Mouse (Mus musculus): Measurements from ENCODE around the gene Tyrobp. TPM values are rescaled to one million over a fixed set of nuclear protein-coding genes. Genes with fewer than 3 reads are reported as not detected.

The Tyrobp gene
- total RNA-seq, 2 experiments from 2014 or later, result 270 to 703 TPM

DNA sequence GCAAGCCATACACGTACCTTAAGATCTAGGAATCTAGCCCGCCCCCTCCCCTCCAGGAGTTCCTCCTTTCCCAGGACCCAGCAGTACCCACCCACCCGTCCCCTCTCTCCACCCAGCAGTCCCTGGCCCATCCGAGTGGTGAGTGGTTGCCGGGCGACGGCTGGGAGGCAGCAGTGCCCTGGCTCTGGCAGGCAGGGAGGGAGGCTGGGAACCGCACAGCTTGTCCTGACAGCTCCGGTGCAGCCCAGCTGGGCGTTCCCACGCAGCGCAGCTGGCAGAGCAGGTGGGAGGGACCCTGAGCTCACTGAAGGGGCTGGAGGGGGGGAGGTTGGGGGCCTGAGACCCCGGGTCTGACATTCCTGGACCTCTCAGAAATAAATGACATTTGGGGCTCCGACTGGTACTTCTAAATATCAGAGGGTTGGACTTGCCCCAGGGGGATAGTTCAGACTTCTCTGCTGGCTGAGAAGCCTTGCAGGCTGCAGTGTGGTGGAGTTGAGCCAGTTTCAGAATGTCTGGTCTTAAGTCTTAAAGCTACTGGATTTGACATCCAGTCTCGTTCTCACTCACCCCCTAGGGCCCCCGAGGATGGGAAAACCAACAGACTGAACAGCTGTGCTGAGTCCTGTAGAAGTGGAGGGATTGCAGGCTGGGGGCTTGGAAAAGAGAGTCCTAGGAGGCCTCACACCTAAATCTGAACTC is 44.2 kb downstream of the Tyrobp start, which contains the start of the genes Kirrel2 and Nphs1:
Kirrel2 (minus strand) TSS at position 62 of the 702 bp plus-strand sequence.
Nphs1 (plus strand) TSS at position 687 of the 702 bp plus-strand sequence.
- no peak for ATAC-seq (replicated peaks; ENCODE audit: poor library complexity, severe bottlenecking)

DNA sequence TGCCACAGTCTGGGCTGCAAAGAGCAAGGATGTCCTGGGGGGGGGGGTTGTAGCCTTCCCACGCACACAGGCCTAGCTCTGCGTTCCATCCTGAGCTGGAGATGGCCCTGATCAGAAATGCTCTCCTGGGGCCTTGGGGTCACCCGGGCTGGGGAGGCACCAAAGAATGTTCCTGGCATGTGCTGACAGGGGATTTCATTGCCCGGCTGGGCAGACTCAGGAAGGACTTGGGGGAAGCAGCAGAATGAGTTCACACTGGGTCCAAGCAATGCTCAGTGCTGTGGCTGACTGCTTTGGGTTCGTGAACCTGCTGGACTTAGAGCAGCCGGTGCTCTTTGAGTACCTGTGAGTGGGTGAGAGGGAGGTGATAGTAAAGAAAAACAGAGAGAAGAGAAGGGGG is 45.9 kb downstream of the Tyrobp start:
- ATAC-seq (replicated peaks; ENCODE audit: poor library complexity, severe bottlenecking), result no peak

DNA sequence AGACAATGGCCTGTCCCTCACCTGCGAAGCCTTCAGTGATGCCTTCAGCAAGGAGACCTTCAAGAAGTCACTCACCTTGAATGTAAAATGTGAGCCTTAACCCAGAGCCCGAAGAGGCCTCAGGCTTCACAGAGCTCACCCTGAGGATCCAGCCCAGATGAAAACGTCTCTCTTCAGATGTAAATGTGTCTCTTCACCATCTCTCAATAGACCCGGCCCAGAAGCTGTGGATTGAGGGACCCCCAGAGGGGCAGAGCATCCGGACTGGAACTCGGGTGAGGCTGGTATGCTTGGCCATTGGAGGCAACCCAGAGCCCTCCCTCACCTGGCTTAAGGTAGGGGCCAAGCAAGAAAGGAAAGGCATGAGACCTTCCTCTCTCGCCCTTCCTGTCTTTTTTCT is 50.0 kb downstream of the Tyrobp start:
- no peak for ATAC-seq (replicated peaks; ENCODE audit: poor library complexity, severe bottlenecking)

DNA sequence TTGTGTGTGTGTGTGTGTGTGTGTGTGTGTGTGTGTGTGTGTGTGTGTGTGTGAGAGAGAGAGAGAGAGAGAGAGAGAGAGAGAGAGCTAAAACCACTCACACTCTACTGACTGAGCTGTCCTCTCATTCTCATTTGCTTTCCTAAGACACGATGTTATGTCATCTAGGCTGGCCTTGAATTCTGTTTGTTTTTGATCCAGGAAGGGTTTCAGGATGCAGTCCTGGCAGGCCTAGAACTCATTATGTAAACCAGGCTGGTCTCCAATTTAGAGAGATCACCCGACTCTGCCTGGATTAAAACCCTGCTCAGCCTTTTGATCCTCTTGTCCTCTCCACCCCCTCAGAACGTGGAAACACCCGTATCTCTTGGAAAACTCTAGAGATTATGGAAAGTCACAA is 50.4 kb downstream of the Tyrobp start:
- no peak for ATAC-seq (replicated peaks; ENCODE audit: poor library complexity, severe bottlenecking)

DNA sequence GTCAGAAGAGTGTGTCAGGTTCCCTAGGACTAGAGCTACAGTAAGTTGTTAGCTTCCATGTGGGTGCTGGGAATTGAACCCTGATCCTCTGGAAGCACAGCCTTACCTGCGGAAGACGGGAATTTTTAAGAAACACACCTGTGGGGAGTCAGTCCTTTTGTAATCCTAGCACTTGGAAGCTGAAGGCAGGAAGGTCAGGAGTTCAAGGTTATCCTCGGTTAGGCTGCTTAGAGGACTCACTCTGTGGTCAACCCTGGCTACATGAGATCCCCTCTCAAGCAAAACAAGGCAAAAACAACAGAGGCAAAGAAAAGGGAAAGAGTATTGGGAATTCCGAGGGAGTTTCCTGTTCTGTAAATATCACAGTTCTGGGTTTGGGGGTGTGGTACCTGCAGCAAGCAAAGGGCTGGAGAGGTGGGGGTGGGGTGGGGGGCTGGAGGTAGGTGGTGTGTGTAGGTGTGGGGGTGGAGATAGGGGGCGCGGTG is 51.3 kb downstream of the Tyrobp start:
- ATAC-seq (replicated peaks; ENCODE audit: poor library complexity, severe bottlenecking), result no peak

Other genes with a start within 250 kb of the Tyrobp start
Only the 30 nearest of the 34 such genes appear.
- 236 and 240 TPM in 2 replicates for gene Capns1, start 214.9 kb upstream of the Tyrobp start, total RNA-seq (2014; fragmentation: Nextera tagmentation)
- 176 and 196 TPM in 2 replicates for gene Capns1, start 214.9 kb upstream of the Tyrobp start, total RNA-seq (2017)
- 79.3 and 81.3 TPM in 2 replicates for gene Polr2i, start 181.8 kb upstream of the Tyrobp start, total RNA-seq (2014; fragmentation: Nextera tagmentation)
- gene Polr2i, start 181.8 kb upstream of the Tyrobp start, total RNA-seq (2017), result 62.3 and 79.3 TPM in 2 replicates
- 113 and 115 TPM in 2 replicates for gene Tbcb, start 181.5 kb upstream of the Tyrobp start, total RNA-seq (2014; fragmentation: Nextera tagmentation)
- gene Tbcb, start 181.5 kb upstream of the Tyrobp start, total RNA-seq (2017), result 48.2 and 53.7 TPM in 2 replicates
- gene Ovol3, start 178.0 kb upstream of the Tyrobp start, total RNA-seq (2014; fragmentation: Nextera tagmentation), result not detected in 2 replicates
- gene Ovol3, start 178.0 kb upstream of the Tyrobp start, total RNA-seq (2017), result not detected in 2 replicates
- gene Thap8, start 133.7 kb upstream of the Tyrobp start, total RNA-seq (2014; fragmentation: Nextera tagmentation), result not detected in 2 replicates
- gene Thap8, start 133.7 kb upstream of the Tyrobp start, total RNA-seq (2017), result 0.57 TPM in 1 of 2 replicates, not detected in the other
- 21.6 and 29.4 TPM in 2 replicates for gene Wdr62, start 133.3 kb upstream of the Tyrobp start, total RNA-seq (2014; fragmentation: Nextera tagmentation)
- gene Wdr62, start 133.3 kb upstream of the Tyrobp start, total RNA-seq (2017), result 4.0 and 5.8 TPM in 2 replicates
- gene Clip3, start 122.0 kb upstream of the Tyrobp start, total RNA-seq (2014; fragmentation: Nextera tagmentation), result not detected in 2 replicates
- not detected in 2 replicates for gene Clip3, start 122.0 kb upstream of the Tyrobp start, total RNA-seq (2017)
- gene Alkbh6, start 105.0 kb upstream of the Tyrobp start, total RNA-seq (2014; fragmentation: Nextera tagmentation), result 32.6 and 33.3 TPM in 2 replicates
- gene Alkbh6, start 105.0 kb upstream of the Tyrobp start, total RNA-seq (2017), result 30.1 and 35.5 TPM in 2 replicates
- 6.3 and 8.7 TPM in 2 replicates for gene Syne4, start 99.0 kb upstream of the Tyrobp start, total RNA-seq (2014; fragmentation: Nextera tagmentation)
- 0.99 TPM in 1 of 2 replicates, not detected in the other for gene Syne4, start 99.0 kb upstream of the Tyrobp start, total RNA-seq (2017)
- gene E130208F15Rik, start 92.0 kb upstream of the Tyrobp start, total RNA-seq (2014; fragmentation: Nextera tagmentation), result 0.60 TPM in 1 of 2 replicates, not detected in the other
- 1.6 and 2.5 TPM in 2 replicates for gene E130208F15Rik, start 92.0 kb upstream of the Tyrobp start, total RNA-seq (2017)
- 10.5 and 11.8 TPM in 2 replicates for gene Sdhaf1, start 89.9 kb upstream of the Tyrobp start, total RNA-seq (2014; fragmentation: Nextera tagmentation)
- 7.8 and 12.9 TPM in 2 replicates for gene Sdhaf1, start 89.9 kb upstream of the Tyrobp start, total RNA-seq (2017)
- not detected in 2 replicates for gene Lrfn3, start 51.0 kb upstream of the Tyrobp start, total RNA-seq (2014; fragmentation: Nextera tagmentation)
- gene Lrfn3, start 51.0 kb upstream of the Tyrobp start, total RNA-seq (2017), result not detected in 2 replicates
- gene Hcst, start 6.1 kb downstream of the Tyrobp start, total RNA-seq (2014; fragmentation: Nextera tagmentation), result 64.6 and 70.7 TPM in 2 replicates
- gene Hcst, start 6.1 kb downstream of the Tyrobp start, total RNA-seq (2017), result 9.0 and 31.6 TPM in 2 replicates
- 16.0 and 16.3 TPM in 2 replicates for gene Nfkbid, start 8.0 kb downstream of the Tyrobp start, total RNA-seq (2014; fragmentation: Nextera tagmentation)
- gene Nfkbid, start 8.0 kb downstream of the Tyrobp start, total RNA-seq (2017), result 6.8 and 15.1 TPM in 2 replicates
- gene Aplp1, start 31.8 kb downstream of the Tyrobp start, total RNA-seq (2014; fragmentation: Nextera tagmentation), result not detected in 2 replicates
- not detected in 2 replicates for gene Aplp1, start 31.8 kb downstream of the Tyrobp start, total RNA-seq (2017)
- not detected in 2 replicates for gene Kirrel2, start 43.9 kb downstream of the Tyrobp start, total RNA-seq (2014; fragmentation: Nextera tagmentation)
- gene Kirrel2, start 43.9 kb downstream of the Tyrobp start, total RNA-seq (2017), result not detected in 2 replicates
- not detected in 2 replicates for gene Nphs1, start 44.6 kb downstream of the Tyrobp start, total RNA-seq (2014; fragmentation: Nextera tagmentation)
- gene Nphs1, start 44.6 kb downstream of the Tyrobp start, total RNA-seq (2017), result 0.56 and 0.57 TPM in 2 replicates
- 2.2 TPM in 1 of 2 replicates, not detected in the other for gene Prodh2, start 79.9 kb downstream of the Tyrobp start, total RNA-seq (2014; fragmentation: Nextera tagmentation)
- not detected in 2 replicates for gene Prodh2, start 79.9 kb downstream of the Tyrobp start, total RNA-seq (2017)
- 7.0 and 8.6 TPM in 2 replicates for gene Arhgap33, start 121.3 kb downstream of the Tyrobp start, total RNA-seq (2014; fragmentation: Nextera tagmentation)
- gene Arhgap33, start 121.3 kb downstream of the Tyrobp start, total RNA-seq (2017), result 3.7 and 3.8 TPM in 2 replicates
- gene Hspb6, start 138.4 kb downstream of the Tyrobp start, total RNA-seq (2014; fragmentation: Nextera tagmentation), result 3.8 and 14.9 TPM in 2 replicates
- gene Hspb6, start 138.4 kb downstream of the Tyrobp start, total RNA-seq (2017), result 3.6 and 3.9 TPM in 2 replicates
- 7.3 and 15.8 TPM in 2 replicates for gene Proser3, start 138.5 kb downstream of the Tyrobp start, total RNA-seq (2014; fragmentation: Nextera tagmentation)
- 2.8 and 9.2 TPM in 2 replicates for gene Proser3, start 138.5 kb downstream of the Tyrobp start, total RNA-seq (2017)
- gene Lin37, start 146.1 kb downstream of the Tyrobp start, total RNA-seq (2014; fragmentation: Nextera tagmentation), result 45.4 and 96.9 TPM in 2 replicates
- 23.5 and 25.3 TPM in 2 replicates for gene Lin37, start 146.1 kb downstream of the Tyrobp start, total RNA-seq (2017)
- 26.3 and 38.5 TPM in 2 replicates for gene U2af1l4, start 149.5 kb downstream of the Tyrobp start, total RNA-seq (2014; fragmentation: Nextera tagmentation)
- 58.6 and 87.2 TPM in 2 replicates for gene U2af1l4, start 149.5 kb downstream of the Tyrobp start, total RNA-seq (2017)
- 5.2 and 12.5 TPM in 2 replicates for gene Gm49396, start 149.6 kb downstream of the Tyrobp start, total RNA-seq (2014; fragmentation: Nextera tagmentation)
- gene Gm49396, start 149.6 kb downstream of the Tyrobp start, total RNA-seq (2017), result 5.1 and 6.3 TPM in 2 replicates
- gene Psenen, start 149.9 kb downstream of the Tyrobp start, total RNA-seq (2014; fragmentation: Nextera tagmentation), result 218 and 221 TPM in 2 replicates
- gene Psenen, start 149.9 kb downstream of the Tyrobp start, total RNA-seq (2017), result 156 and 184 TPM in 2 replicates
- gene Igflr1, start 151.7 kb downstream of the Tyrobp start, total RNA-seq (2014; fragmentation: Nextera tagmentation), result 4.9 and 10.6 TPM in 2 replicates
- gene Igflr1, start 151.7 kb downstream of the Tyrobp start, total RNA-seq (2017), result 0.34 TPM in 1 of 2 replicates, not detected in the other
- 48.1 and 64.3 TPM in 2 replicates for gene Kmt2b, start 175.0 kb downstream of the Tyrobp start, total RNA-seq (2014; fragmentation: Nextera tagmentation)
- gene Kmt2b, start 175.0 kb downstream of the Tyrobp start, total RNA-seq (2017), result 5.9 and 9.5 TPM in 2 replicates
- gene Zbtb32, start 185.1 kb downstream of the Tyrobp start, total RNA-seq (2014; fragmentation: Nextera tagmentation), result not detected in 2 replicates
- not detected in 2 replicates for gene Zbtb32, start 185.1 kb downstream of the Tyrobp start, total RNA-seq (2017)
- 3.4 TPM in 1 of 2 replicates, not detected in the other for gene Upk1a, start 199.1 kb downstream of the Tyrobp start, total RNA-seq (2014; fragmentation: Nextera tagmentation)
- not detected in 2 replicates for gene Upk1a, start 199.1 kb downstream of the Tyrobp start, total RNA-seq (2017)
- 436 and 560 TPM in 2 replicates for gene Cox6b1, start 212.4 kb downstream of the Tyrobp start, total RNA-seq (2014; fragmentation: Nextera tagmentation)
- 470 and 484 TPM in 2 replicates for gene Cox6b1, start 212.4 kb downstream of the Tyrobp start, total RNA-seq (2017)

Data from granulocyte monocyte progenitor cell, adult 5-6 weeks (primary cell).